Mouse (Mus musculus): ENCODE measurements around the gene Trpm5.

DNA sequence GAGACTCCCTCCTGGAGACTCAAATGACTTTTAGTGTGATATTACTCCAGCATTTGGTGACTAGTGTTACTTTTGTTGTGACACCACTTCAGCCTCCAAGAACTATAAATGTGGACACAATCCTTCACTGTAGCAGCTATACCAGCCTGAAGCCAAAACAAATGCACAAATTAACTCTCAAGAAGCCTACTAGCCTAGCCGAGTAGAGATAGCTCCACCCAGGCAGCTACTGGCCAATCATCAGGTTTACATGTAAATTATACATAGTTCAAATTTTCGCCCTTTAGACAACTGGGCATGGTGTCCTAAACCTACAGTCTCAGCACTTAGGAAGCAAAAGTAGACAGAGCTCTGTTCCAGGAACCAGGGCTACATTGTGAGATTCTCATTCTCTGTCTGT is 43.1 kb downstream of the Trpm5 start:
- TF ChIP-seq POLR2A (IDR thresholded peaks at IDR 0.05; ENCODE audit: low read depth, low read length) (no peak), CTCF (IDR thresholded peaks at IDR 0.05; ENCODE audit: extremely low read depth, insufficient read depth, insufficient read length, insufficient replicate concordance) (no peak)
